Mouse (Mus musculus): ENCODE measurements at regions not wholly inside any gene's neighbourhood (a gene's known extent, or its start where the extent isn't known, plus 50 kb on each side); places are given as distances from the start of the nearest gene placed in this dataset.

DNA sequence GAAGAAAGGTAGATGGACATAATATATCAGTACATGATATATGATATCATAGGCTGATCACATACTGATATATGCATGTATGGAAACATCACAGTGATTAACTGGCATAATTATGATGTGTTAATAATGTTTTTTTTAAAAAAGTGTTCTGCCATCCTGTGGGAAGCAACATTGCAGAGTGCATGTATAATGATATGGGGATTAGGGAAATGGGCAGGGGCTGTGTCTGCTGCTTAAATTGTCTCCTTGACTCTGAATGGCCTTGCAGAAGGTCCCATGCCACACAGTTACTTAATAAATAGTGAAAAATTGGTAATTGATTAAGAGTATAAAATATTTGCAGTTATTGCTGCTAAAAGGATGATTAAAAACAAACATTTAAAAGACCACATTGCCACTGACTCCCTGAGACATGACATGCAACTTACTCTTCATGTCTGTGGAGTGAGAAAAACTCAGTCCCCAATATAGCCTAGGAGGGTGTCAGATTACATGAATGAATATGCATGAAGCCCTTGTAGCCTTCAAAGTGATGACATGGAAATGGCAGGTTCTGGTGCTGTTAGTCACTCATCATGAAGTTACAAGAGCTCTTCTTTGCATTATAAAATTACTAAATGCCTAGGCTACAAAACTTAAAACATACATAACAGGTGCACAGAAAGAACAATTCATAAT, 440.1 kb upstream of the Ube2e3 start:
- no peak for TF ChIP-seq CTCF (IDR thresholded peaks at IDR 0.05; ENCODE audit: low read depth, low read length)
- no peak for TF ChIP-seq TAL1 (conservative IDR thresholded peaks at IDR 0.05; ENCODE audit: low read depth, low read length)

All from G1E (cell line).